Mouse (Mus musculus) ES-E14 (cell line): Measurements from ENCODE around the gene Pgap3. TPM values are rescaled to one million over a fixed set of nuclear protein-coding genes. Genes with fewer than 3 reads are reported as not detected.

Source experiments
- DNase-seq: peaks from one replicate; pipeline ENCODE4 v3.0.0-alpha.2; 2013; ENCODE audit warnings: low read depth, low spot score
- H3K27ac ChIP-seq: 2 replicates; pipeline ENCODE4 v1.5.1; 2012; ENCODE audit warnings: low read depth, mild to moderate bottlenecking, low read length, moderate library complexity, mixed read lengths; ENCODE audit not compliant: poor library complexity, insufficient read depth, severe bottlenecking
- H3K36me3 ChIP-seq: 2 replicates; pipeline ENCODE4 v1.6.1; 2012; ENCODE audit warnings: mild to moderate bottlenecking, low read length, moderate library complexity, mixed read lengths; ENCODE audit not compliant: control insufficient read depth, poor library complexity, insufficient read depth, severe bottlenecking
- H3K4me1 ChIP-seq, 2 experiments: fragments of 150-350 bp in 1 of 2; sonication (generic) in 1 of 2; 2 replicates each; pipeline ENCODE4 v1.6.1; 2012; ENCODE audit warnings: low read length in 2 of 2, mild to moderate bottlenecking in 1 of 2, mixed read lengths in 1 of 2; ENCODE audit not compliant: control insufficient read depth in 2 of 2, insufficient read depth in 2 of 2, poor library complexity in 1 of 2
- H3K4me3 ChIP-seq, 2 experiments: fragments of 150-350 bp in 1 of 2; sonication (generic) in 1 of 2; 2 replicates each; pipeline ENCODE4 v1.5.1; 2012; ENCODE audit warnings: low read length in 2 of 2, low read depth in 1 of 2, mild to moderate bottlenecking in 1 of 2, mixed read lengths in 1 of 2; ENCODE audit not compliant: insufficient read depth in 1 of 2, poor library complexity in 1 of 2, severe bottlenecking in 1 of 2
- H3K9ac ChIP-seq: 2 replicates; pipeline ENCODE4 v1.6.1; 2012; ENCODE audit warnings: low read depth, mild to moderate bottlenecking, low read length, mixed read lengths; ENCODE audit not compliant: poor library complexity, insufficient read depth, severe bottlenecking
- H3K9me3 ChIP-seq: fragments of 150-350 bp; sonication (generic); 2 replicates; pipeline ENCODE4 v1.6.1; 2012; ENCODE audit warnings: low read depth, mild to moderate bottlenecking, low read length; ENCODE audit not compliant: control insufficient read depth, insufficient read depth
- CHD2 ChIP-seq: IDR thresholded peaks from 2 replicates; pipeline ENCODE4 v1.6.1; 2014; ENCODE audit warnings: mild to moderate bottlenecking, low read depth, low read length, inconsistent platforms
- HCFC1 ChIP-seq: IDR thresholded peaks from 2 replicates; pipeline ENCODE4 v1.6.1; 2012; ENCODE audit warnings: low read length, inconsistent platforms, borderline replicate concordance; ENCODE audit not compliant: insufficient read depth
- MAFK ChIP-seq: IDR thresholded peaks from 2 replicates; pipeline ENCODE4 v1.6.1; 2014; ENCODE audit warnings: mild to moderate bottlenecking, low read depth, low read length, inconsistent platforms; ENCODE audit not compliant: insufficient read depth
- ZC3H11A ChIP-seq: IDR thresholded peaks from 2 replicates; pipeline ENCODE4 v1.6.1; 2012; ENCODE audit warnings: low read depth, mild to moderate bottlenecking, inconsistent platforms, low read length, borderline replicate concordance
- ZNF384 ChIP-seq: IDR thresholded peaks from 2 replicates; pipeline ENCODE4 v1.6.1; 2012; ENCODE audit warnings: low read depth, low read length, inconsistent platforms
- in situ Hi-C, 2 experiments: fragments of 600-800 bp; cut with MboI; formaldehyde crosslinking; loops; one replicate each; pipeline ENCODE4 v1.15.1; 2025; ENCODE audit warnings: low sequenced_read_pairs in 2 of 2, inconsistent platforms in 1 of 2; ENCODE audit not compliant: unreplicated experiment in 2 of 2
- total RNA-seq: library from RNA; depleted of rRNA; stranded (reverse); fragments of 300-350 nt; gene quantifications from 2 replicates; pipeline ENCODE4 v1.2.3, GENCODE M21; 2012

Pgap3 gene
- total RNA-seq, 1 experiment: 7.4 TPM

GRCm38 (mm10) chr11:98372406-98372805 is 27.9 kb downstream of the Pgap3 start:
- H3K27ac ChIP-seq: no peak overlapping the region
- no peaks in the 10 kb centered on the region for H3K9me3 ChIP-seq
- peak overlapping the region in 1 of 2 experiments; percentile 14; a peak in 1 of 4 replicates for H3K4me3 ChIP-seq
- DNase-seq: peak; percentile 78
- TF ChIP-seq HCFC1 (no peak), ZNF384 (no peak), ZC3H11A (no peak), MAFK (no peak), CHD2 (no peak)
- in situ Hi-C loops: no loop called here
- H3K4me1 ChIP-seq: peaks cover 0 to 18% of the 10 kb centered on the region in 2 experiments; a peak in 2 of 4 replicates
- peaks cover 8% of the 10 kb centered on the region; the same call in 1 of the 2 replicates for H3K36me3 ChIP-seq
- H3K9ac ChIP-seq: no peak overlapping the region

GRCm38 (mm10) chr11:98371556-98372240 is 28.6 kb downstream of the Pgap3 start:
- no peak for TF ChIP-seq HCFC1
- no peak for TF ChIP-seq ZC3H11A
- TF ChIP-seq CHD2: no peak
- TF ChIP-seq MAFK: no peak
- TF ChIP-seq ZNF384: no peak
- DNase-seq: peak; percentile 66
- Histone ChIP-seq H3K36me3 (peaks cover 6% of the 10 kb centered on the region; the same call in 1 of the 2 replicates), H3K9ac (no peak overlapping the region), H3K27ac (no peak overlapping the region), H3K9me3 (no peaks in the 10 kb centered on the region), H3K4me3 (peak overlapping the region in 1 of 2 experiments; percentile 14; a peak in 1 of 4 replicates), H3K4me1 (peaks cover 0 to 18% of the 10 kb centered on the region in 2 experiments; a peak in 2 of 4 replicates)
- in situ Hi-C loops: no loop called here

GRCm38 (mm10) chr11:98370588-98370987 is 29.7 kb downstream of the Pgap3 start:
- no peak overlapping the region for H3K9ac ChIP-seq
- H3K4me3 ChIP-seq: no peak overlapping the region
- no peak overlapping the region for H3K27ac ChIP-seq
- no peak for DNase-seq
- in situ Hi-C loops: no loop called here
- H3K9me3 ChIP-seq: no peaks in the 10 kb centered on the region
- H3K4me1 ChIP-seq: peaks cover 0 to 18% of the 10 kb centered on the region in 2 experiments; a peak in 2 of 4 replicates
- TF ChIP-seq ZC3H11A: no peak
- no peak for TF ChIP-seq CHD2
- TF ChIP-seq HCFC1: no peak
- no peak for TF ChIP-seq ZNF384
- no peak for TF ChIP-seq MAFK
- peaks cover 6% of the 10 kb centered on the region; the same call in 1 of the 2 replicates for H3K36me3 ChIP-seq

GRCm38 (mm10) chr11:98369337-98369736 is 31.0 kb downstream of the Pgap3 start:
- Histone ChIP-seq H3K4me1 (peaks cover 0 to 18% of the 10 kb centered on the region in 2 experiments; a peak in 2 of 4 replicates), H3K4me3 (no peak overlapping the region)
- in situ Hi-C loops: no loop called here

More at GRCm38 (mm10) chr11:98369337-98369736, 31.0 kb downstream of the Pgap3 start:
- H3K36me3 ChIP-seq: peaks cover 4% of the 10 kb centered on the region; the same call in 1 of the 2 replicates
- DNase-seq: no peak
- no peaks in the 10 kb centered on the region for H3K9me3 ChIP-seq
- H3K27ac ChIP-seq: no peak overlapping the region
- H3K9ac ChIP-seq: no peak overlapping the region
- no peak for TF ChIP-seq ZNF384
- TF ChIP-seq HCFC1: no peak
- no peak for TF ChIP-seq ZC3H11A
- TF ChIP-seq CHD2: no peak
- TF ChIP-seq MAFK: no peak
